Mouse (Mus musculus): ENCODE measurements at regions not wholly inside any gene's neighbourhood (a gene's known extent, or its start where the extent isn't known, plus 50 kb on each side); places are given as distances from the start of the nearest gene placed in this dataset.

DNA sequence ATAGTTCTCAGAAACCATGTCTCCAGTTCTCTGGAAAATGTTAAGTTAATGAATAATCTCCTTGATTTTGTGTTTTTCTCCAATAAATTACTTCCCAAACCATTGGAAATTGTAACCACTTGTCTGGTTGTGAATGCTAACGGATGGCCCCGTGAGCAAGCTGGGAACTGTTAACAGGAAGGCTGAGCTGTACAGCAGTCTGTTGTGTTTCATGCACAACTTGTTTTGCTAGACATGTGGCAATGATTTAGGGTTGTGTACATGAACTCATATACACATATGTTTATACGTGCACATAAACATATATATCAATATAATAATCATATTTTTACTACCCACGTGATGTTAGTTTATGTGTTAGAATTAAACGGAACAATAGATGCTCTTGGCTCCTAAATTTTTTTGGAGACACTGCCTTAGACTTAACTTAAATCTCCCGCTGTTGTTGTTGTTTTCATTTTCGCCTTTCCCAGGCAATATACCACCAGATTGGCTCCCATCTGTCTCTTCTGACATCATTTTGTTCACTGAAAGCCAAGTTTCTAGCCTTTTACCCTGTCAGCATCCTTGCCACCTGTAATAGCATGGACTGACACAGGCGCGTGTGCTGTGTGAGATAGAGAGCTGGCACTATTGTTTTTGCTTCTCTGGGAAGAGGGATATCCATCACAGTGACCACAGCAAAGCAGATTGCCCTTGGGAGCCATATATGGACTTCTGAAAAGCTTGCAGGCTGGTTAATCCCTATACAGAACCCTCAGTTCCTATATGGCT is 231.6 kb downstream of the Fzd1 start:
- intact Hi-C loops (cut with DNase I) = no loop called here
- DNase-seq = no peak

DNA sequence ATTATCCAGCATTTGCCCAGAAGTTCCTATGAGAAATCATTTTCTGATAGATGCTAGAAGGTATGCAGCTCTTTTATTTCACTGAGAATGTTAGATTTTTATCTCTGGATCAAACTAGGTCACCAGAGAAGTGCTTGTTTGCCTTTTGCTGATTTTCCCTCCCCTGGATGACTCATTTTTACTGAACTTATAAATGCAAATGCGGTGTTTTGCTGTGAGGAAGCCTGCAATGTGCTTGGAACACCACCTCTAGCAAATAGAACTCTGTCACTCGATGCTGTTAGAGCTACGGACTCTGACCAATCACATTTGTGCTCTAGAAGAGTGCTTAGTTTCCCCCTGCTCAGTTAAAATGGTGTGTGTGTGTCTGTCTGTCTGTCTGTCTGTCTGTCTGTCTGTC is 257.2 kb downstream of the Fzd1 start:
- DNase-seq = no peak

DNA sequence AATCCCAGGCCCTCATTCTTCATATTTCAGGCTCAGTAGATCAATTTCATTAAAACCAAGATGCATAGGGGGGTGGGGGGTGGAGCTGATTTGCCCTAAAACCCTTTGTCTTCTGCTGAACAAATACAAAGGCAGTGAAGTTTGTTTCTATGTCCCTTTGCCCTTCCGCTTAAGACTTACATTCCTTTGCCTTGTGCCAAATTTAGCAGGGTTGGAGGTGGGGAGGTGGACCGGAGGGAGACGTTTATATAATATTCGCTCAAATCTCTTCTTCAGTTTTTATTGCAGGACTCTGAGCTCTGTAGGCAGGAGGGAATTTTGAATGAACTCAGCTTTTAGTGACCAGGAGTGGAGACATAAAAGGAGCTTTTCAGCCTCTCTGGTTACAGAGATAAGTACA is 258.8 kb downstream of the Fzd1 start:
- DNase-seq = peak in 1 of 2 experiments; percentile 38
- intact Hi-C loops (cut with DNase I) = loop anchor here (10.0 kb wide), 2 partner anchors 174 to 256 kb away; partner anchors contain the start of gene Fzd1

More for the DNA sequence above, 257.2 kb downstream of the Fzd1 start:
- intact Hi-C loops (cut with DNase I) = no loop called here

DNA sequence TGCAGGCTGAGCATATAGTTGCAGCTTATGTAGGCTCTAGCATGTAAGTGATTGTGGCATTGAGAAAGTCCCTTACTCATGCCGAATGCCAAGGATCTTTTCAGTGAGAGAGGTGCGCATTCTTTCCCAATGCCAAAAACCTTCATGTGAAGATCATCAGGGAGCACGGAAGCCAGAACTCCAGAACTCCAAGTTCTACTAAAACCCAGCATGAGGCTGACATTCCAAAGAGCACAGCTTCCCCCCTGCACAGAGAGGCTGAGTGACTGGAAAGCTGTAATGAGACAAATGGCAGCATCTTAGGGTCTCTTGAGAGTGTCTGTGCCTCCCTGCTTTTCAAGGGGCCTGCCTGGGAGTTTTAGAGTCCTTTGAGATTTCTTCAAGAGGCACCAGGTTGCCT is 259.4 kb downstream of the Fzd1 start:
- DNase-seq = no peak
- intact Hi-C loops (cut with DNase I) = loop anchor here (10.0 kb wide), 2 partner anchors 174 to 256 kb away; partner anchors contain the start of gene Fzd1

GRCm38 (mm10) chr5:4496907-4497200 is 261.0 kb downstream of the Fzd1 start:
- intact Hi-C loops (cut with DNase I) = loop anchor here (10.0 kb wide), 2 partner anchors 172 to 258 kb away; partner anchors contain the start of gene Fzd1
- no peak for DNase-seq

DNA sequence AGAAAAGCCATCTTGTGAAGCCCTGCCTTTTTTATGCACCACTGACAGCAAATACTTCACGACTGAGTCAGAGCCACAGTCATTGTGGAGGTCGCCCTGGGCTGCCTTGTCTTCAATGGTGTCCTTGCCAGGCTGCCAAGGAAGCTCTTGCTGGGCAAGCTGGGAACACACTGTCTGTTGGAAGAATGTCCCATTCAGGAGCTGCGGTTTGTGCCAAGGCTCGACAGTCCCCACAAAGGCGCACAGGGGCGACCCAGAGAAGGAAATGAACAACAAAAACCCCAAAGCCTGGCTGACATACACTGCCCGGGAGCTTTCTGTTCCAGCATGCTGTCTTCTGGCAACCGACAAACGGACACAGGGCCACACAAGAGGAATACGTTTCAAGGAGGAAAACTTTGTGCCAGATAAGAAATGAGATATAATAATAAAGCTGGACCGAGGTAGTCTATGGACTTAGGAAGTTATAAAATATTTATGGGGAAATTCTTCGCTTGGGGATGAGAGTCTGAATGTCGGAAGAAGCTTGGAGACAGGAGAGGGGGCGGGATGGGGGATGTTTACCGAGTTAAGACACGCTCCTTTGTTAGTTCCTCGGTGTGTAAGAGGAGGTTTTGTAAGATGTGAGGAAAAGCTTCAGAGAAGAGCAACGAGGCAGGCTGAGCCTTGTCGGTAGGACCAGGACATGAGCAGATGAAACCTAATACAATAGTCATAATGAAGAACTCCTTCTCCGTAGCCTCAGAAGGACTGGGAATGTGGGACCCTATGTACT is 261.5 kb downstream of the Fzd1 start:
- peak; percentile 50 to 61 for DNase-seq
- intact Hi-C loops (cut with DNase I) = loop anchor here (10.0 kb wide), 2 partner anchors 172 to 258 kb away; partner anchors contain the start of gene Fzd1

- no peak for DNase-seq
- intact Hi-C loops (cut with DNase I) = loop anchor here (10.0 kb wide), 2 partner anchors 171 to 259 kb away; partner anchors contain the start of gene Fzd1
Observed at GRCm38 (mm10) chr5:4495482-4495881, 262.4 kb downstream of the Fzd1 start.

DNA sequence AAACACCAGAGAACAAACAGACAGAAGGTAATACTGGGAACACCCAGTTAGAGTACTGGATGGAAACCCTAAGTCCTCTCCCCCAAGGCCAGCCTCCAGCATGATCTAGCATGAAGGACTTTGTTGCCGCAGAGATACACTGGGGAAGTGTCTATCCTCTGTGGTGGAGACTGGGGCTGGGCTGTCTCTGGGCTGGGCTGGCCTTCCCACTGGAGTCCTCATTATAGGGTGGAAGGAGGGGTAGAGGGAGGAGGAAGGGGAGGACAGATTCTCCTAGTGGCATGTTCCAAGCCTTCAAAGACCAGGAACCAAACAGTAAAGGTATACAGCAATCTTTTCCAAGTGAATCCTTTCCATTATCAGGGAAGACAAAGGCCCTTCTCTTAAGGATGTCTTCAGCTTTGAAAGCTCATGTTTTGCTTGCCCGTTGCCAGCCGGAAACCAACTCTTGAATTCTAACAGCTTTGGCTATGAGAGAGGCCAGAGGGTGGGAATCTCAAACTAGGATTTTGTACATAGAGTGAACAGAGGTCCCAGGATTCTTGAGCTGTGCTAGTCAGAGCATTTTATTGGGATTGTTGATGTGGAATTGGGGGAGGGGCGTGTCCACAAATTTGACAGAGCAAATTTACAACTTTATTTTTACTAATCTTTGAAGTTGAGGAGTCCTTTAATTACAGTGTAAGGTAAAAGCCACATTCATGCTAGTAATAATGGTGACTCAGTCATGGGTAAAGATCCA is 271.3 kb downstream of the Fzd1 start:
- DNase-seq = no peak
- intact Hi-C loops (cut with DNase I) = no loop called here

GRCm38 (mm10) chr5:4485542-4486390 is 272.1 kb downstream of the Fzd1 start:
- no peak for DNase-seq

GRCm38 (mm10) chr5:4484780-4485179 is 273.1 kb downstream of the Fzd1 start:
- no peak for DNase-seq
- intact Hi-C loops (cut with DNase I) = no loop called here

More at GRCm38 (mm10) chr5:4485542-4486390, 272.1 kb downstream of the Fzd1 start:
- intact Hi-C loops (cut with DNase I) = no loop called here

- DNase-seq = no peak
- intact Hi-C loops (cut with DNase I) = no loop called here
Observed at GRCm38 (mm10) chr5:4484151-4484550, 273.7 kb downstream of the Fzd1 start.

- intact Hi-C loops (cut with DNase I) = no loop called here
Observed at GRCm38 (mm10) chr5:4474255-4474654, 282.1 kb downstream of the Mterf1b start.

More at GRCm38 (mm10) chr5:4474255-4474654, 282.1 kb downstream of the Mterf1b start:
- no peak for DNase-seq
